Mouse (Mus musculus): ENCODE data around the gene Llph.

Llph gene

DNA sequence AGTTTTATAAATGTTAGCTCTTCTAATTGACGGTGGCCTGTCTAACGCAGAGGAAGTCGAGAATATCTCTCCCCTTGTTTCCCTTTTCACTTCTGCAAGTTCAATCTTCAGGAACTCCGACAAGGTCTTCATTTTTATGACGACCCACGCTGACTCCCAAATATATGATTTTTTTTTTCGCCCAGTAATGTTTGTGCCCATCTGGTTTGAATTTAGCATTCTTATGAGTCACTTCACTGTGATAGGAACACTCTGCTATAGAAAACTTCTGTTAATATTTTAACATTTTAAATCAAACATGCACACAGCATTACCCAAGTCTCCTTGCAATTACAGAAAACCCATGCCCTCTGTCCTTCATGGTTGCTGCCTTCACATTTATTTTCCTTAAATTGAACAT lies 46.5 kb downstream of the Llph start:
- no peak for DNase-seq (ENCODE audit: low read depth, low spot score)

DNA sequence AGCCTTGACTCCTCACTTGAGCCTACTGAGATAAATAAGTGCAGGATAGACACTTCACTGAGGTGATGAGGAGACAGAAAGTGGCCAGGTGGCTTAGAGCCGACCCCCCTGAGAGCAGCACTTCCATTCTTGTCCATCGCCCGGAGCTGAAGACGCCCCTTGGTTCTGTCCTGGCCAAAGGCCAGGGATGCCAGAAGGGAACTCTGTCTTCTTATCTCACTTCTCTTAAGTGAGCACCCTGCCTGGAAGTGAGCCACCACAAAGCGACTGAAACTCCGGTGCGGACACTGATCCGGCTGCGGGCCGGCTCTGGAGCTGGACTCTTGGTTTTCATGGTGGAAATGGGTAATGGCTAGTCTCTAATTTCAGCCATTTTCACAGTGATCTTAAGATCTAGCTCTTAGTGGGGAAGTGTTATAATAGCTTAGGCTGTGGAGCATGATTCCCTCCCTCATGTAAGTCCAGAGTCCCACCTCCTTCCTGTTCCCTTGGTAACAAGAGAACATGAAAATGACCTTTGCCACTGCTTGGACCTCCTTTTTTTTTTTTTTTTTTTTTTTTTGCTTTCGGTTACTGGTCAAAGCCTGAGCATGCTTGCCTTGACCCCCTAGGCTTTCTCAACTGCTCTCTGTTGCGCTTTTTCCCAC lies 52.7 kb downstream of the Llph start:
- DNase-seq (ENCODE audit: low read depth, low spot score), result no peak

DNA sequence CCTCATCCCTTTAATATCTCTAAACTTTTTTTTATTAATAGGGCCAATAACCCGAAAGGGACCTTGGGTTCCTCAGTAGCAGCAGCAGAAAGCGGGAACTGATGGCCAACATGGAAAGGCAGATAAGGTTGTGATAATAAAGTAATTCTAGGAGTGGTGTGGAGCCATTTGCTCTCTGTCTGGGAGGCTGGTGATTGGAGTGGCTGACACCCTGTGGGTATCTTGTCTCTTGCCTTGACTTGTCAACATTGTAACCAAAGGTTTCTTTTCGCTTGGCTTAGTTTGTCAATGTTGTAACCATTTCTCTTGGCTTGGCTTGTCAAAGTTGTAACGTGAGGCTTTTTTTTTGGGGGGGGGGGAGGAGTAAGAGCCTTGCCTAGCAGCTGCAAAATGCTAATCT lies 53.5 kb downstream of the Llph start:
- DNase-seq (ENCODE audit: low read depth, low spot score), result no peak

DNA sequence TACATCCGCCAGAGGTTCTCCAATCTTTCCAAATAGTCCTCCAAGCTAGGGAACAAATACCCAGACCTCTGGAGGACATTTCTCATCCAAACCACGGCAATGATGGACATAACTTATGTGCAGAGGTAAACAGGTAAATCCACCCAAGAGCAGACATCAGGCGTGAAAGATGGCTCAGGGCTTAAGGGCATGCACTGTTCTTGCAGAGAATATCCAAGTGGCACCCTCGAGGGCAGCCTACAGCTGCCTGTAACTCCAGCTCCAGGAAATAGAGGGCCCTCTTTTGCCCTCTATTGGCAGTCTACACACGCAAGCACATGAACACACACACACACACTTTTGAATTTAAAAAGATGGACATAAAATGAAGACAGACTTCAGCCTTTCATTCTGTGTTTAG lies 54.8 kb downstream of the Llph start:
- no peak for DNase-seq (ENCODE audit: low read depth, low spot score)

Data from retina, adult 2 months (tissue).